Mouse (Mus musculus) adrenal gland (tissue): Measurements from ENCODE around the gene Ccp110.

Experiments used
- intact Hi-C: fragments of 180-260 bp; cut with DNase I; formaldehyde crosslinking; loops from one replicate; pipeline ENCODE4 v1.15.1; 2025

Ccp110 gene

GRCm38 (mm10) chr7:118725459-118725858 is 13.1 kb downstream of the Ccp110 start:
- intact Hi-C loops, result no loop called here

- intact Hi-C loops, result no loop called here
These were observed 16.7 kb downstream of the Ccp110 start for GRCm38 (mm10) chr7:118728846-118729587.

DNA sequence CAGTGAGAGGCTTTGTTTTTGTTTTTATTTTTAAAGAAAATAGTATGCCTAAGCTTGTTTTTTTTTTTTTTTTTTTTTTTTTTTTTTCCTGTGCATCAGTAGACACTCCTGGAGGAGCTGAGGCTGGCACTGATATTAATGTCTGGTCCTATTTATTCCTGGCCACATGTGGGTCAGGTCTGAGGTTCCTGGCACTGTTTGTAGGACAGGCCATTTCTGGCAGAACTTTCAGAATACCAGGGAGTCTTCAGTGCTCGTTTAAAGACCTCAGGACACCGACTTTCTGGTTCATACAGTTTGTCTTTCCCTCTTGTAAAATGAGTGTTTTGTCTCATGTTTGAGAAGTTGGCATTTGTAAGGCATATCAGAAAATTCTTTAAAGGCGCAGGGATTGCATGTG is 19.4 kb downstream of the Ccp110 start:
- intact Hi-C loops, result no loop called here

DNA sequence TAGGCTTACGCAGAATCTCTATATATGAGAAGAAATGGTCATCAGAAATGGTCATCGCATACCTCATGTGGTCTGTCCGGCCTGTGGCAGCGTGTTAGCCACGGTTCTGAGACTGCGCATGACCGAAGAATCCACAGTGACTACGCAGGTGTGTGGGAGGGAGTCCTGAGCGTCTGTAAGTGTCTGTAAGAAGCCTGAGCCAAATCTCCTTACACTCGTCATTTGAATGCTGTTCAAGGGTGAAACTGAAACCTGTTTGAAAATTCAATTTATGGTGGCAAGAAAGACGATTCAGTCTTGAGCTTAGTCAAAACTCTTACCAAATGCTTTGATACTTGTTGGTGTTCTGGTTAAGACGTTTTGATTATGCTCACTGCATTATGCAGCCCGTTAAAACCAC is 20.9 kb downstream of the Ccp110 start:
- intact Hi-C loops, result no loop called here

- intact Hi-C loops, result no loop called here
These were observed 26.4 kb downstream of the Ccp110 start for GRCm38 (mm10) chr7:118738730-118739129.

DNA sequence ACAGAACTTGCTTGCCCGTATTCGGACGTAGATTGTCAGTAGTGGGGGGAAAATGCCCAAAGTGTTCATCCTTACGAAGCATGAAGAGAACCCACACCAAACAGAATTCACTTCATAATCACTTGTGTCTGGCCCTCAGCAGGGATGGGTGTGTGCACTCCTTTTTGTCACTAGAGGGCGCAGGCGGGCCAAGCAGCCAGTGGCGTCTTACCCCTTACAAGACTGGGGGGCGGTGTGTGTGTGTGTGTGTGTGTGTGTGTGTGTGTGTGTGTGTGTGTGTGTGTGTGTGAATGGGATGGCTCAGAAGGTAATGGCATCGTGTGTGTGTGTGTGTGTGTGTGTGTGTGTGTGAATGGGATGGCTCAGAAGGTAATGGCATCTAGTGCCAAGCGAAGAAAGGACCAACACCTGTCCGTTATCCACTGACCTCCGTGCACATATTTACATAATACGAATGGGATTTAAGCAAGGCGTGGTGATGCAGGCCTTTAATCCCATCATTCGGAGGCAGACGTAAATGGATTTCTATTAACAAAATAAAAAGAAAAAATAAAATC is 27.7 kb downstream of the Ccp110 start, which contains the start of gene Vps35l:
Vps35l (plus strand) TSS at position 252 of the 557 bp plus-strand sequence.
- intact Hi-C loops, result no loop called here

GRCm38 (mm10) chr7:118740532-118741338 is 28.4 kb downstream of the Ccp110 start:
- intact Hi-C loops, result no loop called here

DNA sequence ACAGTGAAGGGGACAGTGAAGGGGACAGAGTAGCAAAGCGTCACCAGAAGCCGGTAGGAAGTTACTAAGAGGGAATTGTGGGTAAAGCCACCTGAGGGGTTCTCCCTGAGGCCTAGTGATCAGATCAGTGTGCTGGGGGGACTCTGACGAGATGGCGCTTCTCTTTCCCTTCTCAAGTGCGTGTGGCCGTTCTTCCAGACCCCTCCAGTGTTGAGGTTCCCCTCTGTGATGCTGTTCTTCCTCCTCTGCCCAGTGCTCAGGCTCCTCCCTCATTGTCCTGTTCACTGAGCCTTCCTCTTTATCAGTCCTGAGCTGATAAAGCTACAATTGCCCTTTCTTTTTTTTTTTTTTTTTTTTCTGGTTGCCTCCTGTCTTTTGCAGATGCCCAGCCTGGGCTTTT is 29.9 kb downstream of the Ccp110 start:
- intact Hi-C loops, result no loop called here

DNA sequence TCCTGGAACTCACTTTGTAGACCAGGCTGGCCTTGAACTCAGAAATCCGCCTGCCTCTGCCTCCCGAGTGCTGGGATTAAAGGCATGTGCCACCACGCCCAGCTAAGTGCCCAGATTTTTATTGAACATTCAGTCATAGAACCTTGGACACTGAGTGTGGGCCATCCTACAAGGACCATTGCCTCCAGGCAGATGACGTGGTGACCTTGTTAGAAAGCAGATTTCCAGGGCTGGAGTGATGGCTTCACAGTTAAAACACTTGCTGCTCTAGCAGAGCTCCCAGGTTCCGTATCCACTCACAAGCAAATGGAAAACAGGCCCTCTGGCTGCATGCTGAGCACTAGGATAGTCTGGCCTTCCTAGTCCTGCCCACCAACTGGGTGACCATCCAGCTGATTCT is 32.4 kb downstream of the Ccp110 start:
- intact Hi-C loops, result no loop called here

DNA sequence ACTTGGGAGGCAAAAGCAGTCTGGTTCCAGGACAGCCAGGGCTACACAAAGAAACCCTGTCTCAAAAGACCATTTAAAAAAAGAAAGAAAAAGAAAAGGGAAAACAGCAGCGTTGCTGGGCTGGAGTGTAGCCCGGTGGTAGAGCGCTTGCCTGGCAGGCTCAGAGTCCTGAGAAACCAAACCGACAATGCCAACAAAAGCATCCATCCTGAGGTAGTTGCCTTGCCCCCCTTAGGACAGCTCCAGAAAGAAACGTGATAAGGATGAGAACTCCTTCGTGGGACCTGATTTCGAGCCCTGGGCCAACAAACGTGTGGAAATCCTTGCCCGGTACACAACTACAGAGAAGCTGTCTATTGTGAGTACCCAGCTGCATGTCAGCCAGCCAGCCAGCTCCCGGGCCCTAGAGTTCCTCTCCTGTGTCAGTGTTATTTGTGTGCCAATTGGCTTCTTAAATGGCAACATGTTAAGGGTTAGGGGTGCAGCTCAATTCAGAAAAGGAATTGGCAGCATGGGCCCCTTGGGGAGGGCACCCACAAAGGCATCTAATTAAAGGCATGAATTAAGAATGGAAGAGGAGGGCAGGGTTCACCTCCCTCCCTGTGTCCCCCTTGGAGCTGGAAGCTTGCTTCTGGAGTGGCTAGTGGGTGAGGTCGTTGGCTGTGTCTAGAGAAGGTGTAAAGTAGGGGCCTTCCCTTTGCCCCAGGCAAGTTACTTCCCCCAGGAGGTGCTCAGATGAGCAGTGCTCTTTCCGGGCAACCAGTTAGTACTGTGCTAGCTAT is 35.7 kb downstream of the Ccp110 start:
- intact Hi-C loops, result no loop called here

DNA sequence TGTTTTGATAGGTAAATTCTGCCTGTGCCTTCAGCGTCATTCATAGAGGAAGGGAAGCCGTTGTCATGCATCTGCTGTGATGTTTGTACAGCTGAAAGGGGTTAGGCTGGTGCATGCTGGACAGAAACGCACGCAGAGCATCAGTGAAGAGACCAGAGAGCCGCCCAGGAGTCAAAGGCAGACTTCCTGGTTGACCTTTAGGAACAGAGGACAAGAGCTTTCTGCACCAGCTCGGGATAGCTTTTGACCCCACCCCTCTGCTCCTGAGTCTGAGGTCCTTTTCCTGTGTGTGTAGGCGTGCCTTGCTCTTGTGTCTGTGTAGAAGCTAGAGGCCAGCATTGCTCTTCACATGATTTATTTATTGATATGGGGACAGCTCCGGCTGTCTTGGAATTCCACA is 37.4 kb downstream of the Ccp110 start:
- intact Hi-C loops, result loop anchor here (10.0 kb wide), 1 partner anchor 765 kb away; the partner anchor contains the start of gene Acsm5

GRCm38 (mm10) chr7:118751625-118752024 is 39.3 kb downstream of the Ccp110 start:
- intact Hi-C loops, result loop anchor here (10.0 kb wide), 1 partner anchor 763 kb away; the partner anchor contains the start of gene Acsm5

DNA sequence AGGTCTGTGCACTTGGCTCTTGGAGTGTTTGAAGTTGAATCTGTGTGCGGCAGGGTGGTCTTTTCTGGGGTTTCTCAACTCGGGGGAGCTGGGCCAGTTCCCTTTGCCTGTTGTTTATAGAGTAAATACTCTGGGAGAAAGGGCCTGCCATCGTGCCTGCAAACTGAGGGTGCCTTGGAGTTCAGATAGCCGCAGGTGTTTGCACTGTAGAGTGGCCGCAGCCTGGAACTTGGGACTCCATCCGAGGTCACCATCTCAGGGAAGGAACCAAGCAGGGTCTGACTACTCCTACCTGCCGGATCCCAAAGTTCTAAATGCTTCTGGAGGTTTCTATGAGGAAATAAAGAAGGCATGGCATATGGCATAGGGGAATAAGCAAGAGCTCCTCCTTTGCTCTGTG is 43.4 kb downstream of the Ccp110 start:
- intact Hi-C loops, result loop anchor here (10.0 kb wide), 1 partner anchor 759 kb away; the partner anchor contains the start of gene Acsm5

DNA sequence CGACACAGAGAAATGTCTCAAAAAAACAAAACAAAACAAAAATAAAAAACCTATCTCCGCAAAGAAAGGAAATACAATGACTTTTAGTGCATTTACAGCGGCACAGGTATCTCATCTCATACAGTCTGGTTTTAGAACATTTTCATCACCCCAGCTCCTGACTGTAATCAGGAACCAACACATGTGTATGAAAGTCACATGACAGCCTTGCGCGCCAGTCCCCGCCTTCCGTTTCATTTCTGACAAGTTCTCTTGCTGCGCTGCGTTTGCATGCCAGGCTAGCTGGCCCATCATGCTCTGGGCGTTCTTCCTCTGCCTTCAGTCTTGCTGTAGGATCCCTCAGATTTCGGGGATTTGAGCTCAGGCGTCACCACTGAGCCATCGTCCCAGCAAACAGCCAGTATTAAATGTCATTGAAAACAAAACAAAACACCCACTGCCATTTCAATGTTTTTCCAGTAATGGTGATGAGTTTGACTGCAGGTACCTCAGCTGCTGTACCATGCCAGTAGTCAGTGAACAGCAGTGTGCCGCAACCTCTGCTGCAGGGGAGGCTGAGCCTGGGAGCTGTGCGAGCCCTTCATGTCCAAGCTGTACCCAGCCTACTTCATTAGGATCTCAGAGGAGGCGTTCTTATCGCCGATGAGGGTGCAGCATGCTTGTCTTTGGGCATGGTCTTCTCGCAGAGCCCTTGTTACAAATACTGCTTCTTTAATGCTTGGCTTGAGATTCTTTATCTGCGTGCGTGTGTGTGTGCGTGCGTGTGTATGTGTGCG is 44.3 kb downstream of the Ccp110 start:
- intact Hi-C loops, result loop anchor here (10.0 kb wide), 1 partner anchor 758 kb away; the partner anchor contains the start of gene Acsm5

GRCm38 (mm10) chr7:118758369-118758768 is 46.0 kb downstream of the Ccp110 start:
- intact Hi-C loops, result loop anchor here (10.0 kb wide), 1 partner anchor 756 kb away; the partner anchor contains the start of gene Acsm5

- intact Hi-C loops, result loop anchor here (10.0 kb wide), 1 partner anchor 755 kb away; the partner anchor contains the start of gene Acsm5
These were observed 47.0 kb downstream of the Ccp110 start for GRCm38 (mm10) chr7:118759372-118759771.

DNA sequence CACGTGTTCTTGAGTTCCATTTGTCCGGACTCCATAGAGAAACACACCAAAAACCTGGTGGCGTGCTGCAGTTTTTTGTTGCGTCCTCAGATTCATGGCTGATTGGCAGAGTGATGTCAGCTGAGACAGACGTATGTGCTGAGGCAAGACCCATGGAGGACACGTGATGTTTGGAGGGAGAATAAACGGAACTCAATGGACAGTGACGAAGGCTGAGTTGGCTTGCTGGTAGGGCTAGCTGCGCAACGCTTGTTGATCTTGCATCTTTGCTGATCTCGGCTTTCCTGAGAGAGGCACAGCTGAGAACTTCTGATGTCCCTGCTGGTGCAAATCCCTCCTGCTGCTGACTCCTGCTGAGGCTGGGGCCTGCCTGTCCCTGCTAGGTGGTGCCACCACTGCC is 51.6 kb downstream of the Ccp110 start:
- intact Hi-C loops, result no loop called here

DNA sequence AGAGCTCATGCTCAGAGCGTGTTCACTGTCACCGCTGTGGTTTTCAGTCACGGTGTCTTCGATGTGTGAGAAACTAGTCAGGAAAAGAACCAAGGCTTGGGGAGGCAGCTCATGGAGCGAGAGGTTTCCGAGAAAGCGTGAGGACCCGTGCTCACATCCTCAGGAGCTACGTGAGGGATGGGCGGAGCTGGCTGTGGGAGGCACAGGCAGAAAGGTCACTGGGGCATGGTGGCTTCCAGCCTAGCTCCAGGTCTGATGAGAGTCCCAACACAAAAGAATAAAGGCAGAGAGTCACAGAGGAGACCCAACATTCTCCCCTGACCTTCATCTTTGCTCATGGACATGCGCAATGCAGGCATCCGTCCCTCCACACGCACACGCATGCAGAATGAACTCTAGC is 52.4 kb downstream of the Ccp110 start:
- intact Hi-C loops, result no loop called here

- intact Hi-C loops, result loop anchor here (1.0 kb wide), 1 partner anchor 230 kb away; the partner anchor contains the start of gene Gprc5b
These were observed 53.3 kb downstream of the Ccp110 start for GRCm38 (mm10) chr7:118765604-118766003.
